Mouse (Mus musculus) midbrain, embryonic 16.5 days (tissue): ENCODE results near the gene Syt12. TPM values are rescaled to one million over a fixed set of nuclear protein-coding genes. Genes with fewer than 3 reads are reported as not detected.

Experiments used
- ATAC-seq: fragments of 200-750 bp; cut with Nextera tagmentation; 2 replicates; pipeline ENCODE4 v1.8.0; 2017; ENCODE audit warnings: moderate TSS enrichment
- H3K27ac ChIP-seq: fragments of 300-500 bp; sonication (generic); 2 replicates; pipeline ENCODE4 v1.5.1; 2014; ENCODE audit warnings: mild to moderate bottlenecking, low read length, mixed read lengths
- H3K27me3 ChIP-seq: fragments of 300-500 bp; sonication (generic); 2 replicates; pipeline ENCODE4 v1.6.1; 2014; ENCODE audit warnings: low read depth, low read length, mixed read lengths; ENCODE audit not compliant: control insufficient read depth, insufficient read depth
- H3K36me3 ChIP-seq: fragments of 300-500 bp; sonication (generic); 2 replicates; pipeline ENCODE4 v1.6.1; 2014; ENCODE audit warnings: mild to moderate bottlenecking, low read length, moderate library complexity, mixed read lengths; ENCODE audit not compliant: control insufficient read depth, insufficient read depth
- H3K4me1 ChIP-seq: fragments of 300-500 bp; sonication (generic); 2 replicates; pipeline ENCODE4 v1.6.1; 2014; ENCODE audit warnings: mild to moderate bottlenecking, low read length, mixed read lengths; ENCODE audit not compliant: control insufficient read depth, insufficient read depth
- H3K4me2 ChIP-seq: fragments of 300-500 bp; sonication (generic); 2 replicates; pipeline ENCODE4 v1.6.1; 2014; ENCODE audit warnings: mild to moderate bottlenecking, low read length, mixed read lengths
- H3K4me3 ChIP-seq: fragments of 300-500 bp; sonication (generic); 2 replicates; pipeline ENCODE4 v1.5.1; 2014; ENCODE audit warnings: low read depth, mild to moderate bottlenecking, low read length, moderate library complexity, mixed read lengths
- H3K9ac ChIP-seq: fragments of 300-500 bp; sonication (generic); 2 replicates; pipeline ENCODE4 v1.6.1; 2014; ENCODE audit warnings: low read depth, low read length, mixed read lengths
- H3K9me3 ChIP-seq: fragments of 300-500 bp; sonication (generic); replicated peaks from 2 replicates; pipeline ENCODE4 v1.6.1; 2014; ENCODE audit warnings: mild to moderate bottlenecking, low read length, mixed read lengths; ENCODE audit not compliant: control insufficient read depth, poor library complexity, severe bottlenecking
- WGBS: fragments of 180-500 bp; shearing (Covaris S2); extraction: QIAGEN DNeasy Blood & Tissue Kit; methylation state at CpG from one replicate; pipeline ENCODE4 v1.1.7; 2014; 5-methylcytosine and 5-hydroxymethylcytosine counted together
- polyA plus RNA-seq: library from polyadenylated mRNA; unstranded; fragments of >200 nt; fragmentation: Nextera tagmentation; extraction: Ambion mirVana; gene quantifications from 2 replicates; pipeline ENCODE4 v1.2.1, GENCODE M21; 2015

The Syt12 gene
- polyA plus RNA-seq, 1 experiment from 2014 or later: 5.2 TPM

DNA sequence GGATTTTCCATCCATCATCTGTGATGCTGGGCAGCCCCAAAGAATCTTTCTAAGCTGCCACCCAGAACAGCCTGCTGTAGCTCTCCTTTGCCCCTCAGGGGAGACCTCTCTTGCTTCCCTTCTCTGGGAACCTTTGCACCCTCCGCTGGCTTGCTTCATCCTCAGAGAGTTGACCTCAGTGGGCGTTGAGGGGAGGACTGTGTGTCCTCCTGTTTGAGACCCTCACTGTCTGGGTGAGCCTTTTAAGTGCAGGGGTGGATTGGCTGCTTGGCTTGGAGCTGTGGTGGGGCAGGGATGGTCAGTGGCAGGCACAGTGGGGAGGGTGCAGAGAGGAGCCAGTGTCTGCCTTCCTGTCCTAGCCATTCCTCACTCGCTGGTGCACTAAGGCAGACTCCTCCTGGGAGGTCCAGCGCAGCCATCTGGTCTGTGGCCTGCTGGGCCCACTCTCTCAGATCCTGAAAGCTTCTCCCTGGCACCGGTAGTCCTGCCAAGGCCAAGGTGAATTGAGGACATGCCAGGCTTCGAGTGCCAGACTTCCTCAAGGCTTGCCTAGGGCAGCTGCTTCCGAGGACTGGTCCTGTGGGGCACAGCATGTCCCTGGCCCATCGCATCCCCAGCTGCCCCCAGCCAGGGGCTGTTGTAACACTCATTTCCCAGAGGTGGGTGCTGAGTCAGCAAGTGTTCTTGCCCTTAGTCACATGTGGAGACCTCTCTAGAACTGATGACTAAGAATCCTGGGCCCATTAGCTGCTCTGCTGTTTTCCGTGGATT, 15.5 kb upstream of the Syt12 start:
- H3K4me1 ChIP-seq: peaks cover 2% of the 10 kb centered on the region
- H3K36me3 ChIP-seq: no peaks in the 10 kb centered on the region
- no peak overlapping the region for H3K9ac ChIP-seq
- no peak overlapping the region for H3K4me2 ChIP-seq
- no peaks in the 10 kb centered on the region for H3K27me3 ChIP-seq
- no peak overlapping the region for H3K4me3 ChIP-seq
- H3K27ac ChIP-seq: no peak overlapping the region
- 58% methylated on average over 9 of the region's 9 CpGs for WGBS
- ATAC-seq: no peak
- H3K9me3 ChIP-seq: no peaks in the 10 kb centered on the region

DNA sequence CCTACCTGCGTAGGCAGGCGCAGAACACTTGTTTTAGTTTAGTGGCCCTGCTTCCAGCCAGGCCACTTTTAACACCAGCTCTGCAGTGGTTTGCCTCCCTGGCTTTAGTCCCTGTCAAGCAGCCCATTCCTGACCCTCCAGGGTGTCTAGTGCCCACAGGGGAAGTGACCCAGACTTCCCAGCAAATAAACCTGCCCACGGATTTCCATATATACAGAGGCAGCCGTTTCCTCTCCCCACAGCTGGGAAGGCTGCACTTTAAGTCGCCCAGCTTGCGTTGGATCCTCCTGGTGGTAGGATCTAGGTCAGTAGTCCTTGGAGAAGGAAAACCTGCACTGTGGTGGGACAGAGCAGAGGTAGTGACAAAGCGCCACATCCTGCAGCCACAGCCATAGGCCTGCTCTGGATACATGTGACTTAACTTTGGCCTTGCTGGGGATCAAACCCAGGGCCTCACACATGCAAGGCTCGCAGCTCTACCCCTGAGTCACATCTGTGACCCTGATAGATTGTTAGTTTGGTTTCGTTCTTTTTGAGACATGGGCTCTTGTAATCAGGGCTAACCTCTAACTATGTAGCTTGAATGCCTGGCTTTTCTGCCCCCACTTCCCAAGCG, 13.9 kb upstream of the Syt12 start:
- Histone ChIP-seq H3K27me3 (no peaks in the 10 kb centered on the region), H3K4me2 (no peak overlapping the region), H3K36me3 (no peaks in the 10 kb centered on the region), H3K9ac (no peak overlapping the region), H3K9me3 (no peaks in the 10 kb centered on the region), H3K4me1 (no peaks in the 10 kb centered on the region), H3K4me3 (no peak overlapping the region), H3K27ac (no peak overlapping the region)
- no peak for ATAC-seq
- WGBS: 78% methylated on average over 10 of the region's 10 CpGs

DNA sequence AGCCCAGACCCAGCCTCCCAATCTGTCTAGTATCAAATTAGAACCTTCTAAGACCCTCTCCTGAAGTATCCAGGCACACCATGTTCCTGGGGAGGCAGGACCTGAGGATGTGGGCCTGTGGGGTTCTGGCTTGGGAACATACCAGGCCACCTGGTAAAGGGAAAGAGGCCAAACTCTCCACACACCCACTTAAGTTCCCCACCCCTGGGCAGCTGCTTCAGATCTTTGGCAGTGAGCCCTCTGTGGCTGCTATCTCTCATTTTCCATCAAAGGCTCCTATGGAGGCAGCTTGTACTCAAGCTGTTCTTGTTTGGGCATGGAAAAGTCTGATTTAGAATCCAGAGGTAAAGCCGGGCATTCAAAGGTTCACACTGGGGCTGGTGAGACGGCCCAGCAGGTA, 10.6 kb upstream of the Syt12 start:
- Histone ChIP-seq H3K9ac (no peak overlapping the region), H3K4me1 (no peaks in the 10 kb centered on the region), H3K9me3 (no peaks in the 10 kb centered on the region), H3K4me3 (no peak overlapping the region), H3K27ac (no peak overlapping the region), H3K4me2 (no peak overlapping the region), H3K36me3 (no peaks in the 10 kb centered on the region), H3K27me3 (no peaks in the 10 kb centered on the region)
- WGBS: 63% methylated on average over 2 of the region's 2 CpGs
- ATAC-seq: no peak

DNA sequence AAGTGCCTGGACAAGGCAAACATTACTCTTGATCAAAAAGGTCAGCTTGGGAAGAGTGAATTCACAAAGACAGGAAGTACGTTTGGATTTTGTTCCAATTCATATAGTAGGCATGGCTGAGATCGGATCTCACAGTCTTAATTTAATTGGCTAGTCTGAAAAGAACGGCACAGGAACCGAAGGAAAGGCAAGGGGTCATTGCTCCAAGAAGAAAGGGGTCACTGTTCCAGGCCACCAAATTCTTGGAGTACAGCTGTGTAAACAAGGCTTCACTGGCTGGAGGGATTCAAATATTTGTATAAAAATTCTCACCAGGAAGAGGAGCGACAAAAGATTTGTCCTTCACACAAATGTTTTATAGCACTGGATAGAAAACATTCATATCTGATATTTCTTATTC, 7.8 kb upstream of the Syt12 start:
- Histone ChIP-seq H3K36me3 (no peaks in the 10 kb centered on the region), H3K9me3 (no peaks in the 10 kb centered on the region), H3K9ac (no peak overlapping the region), H3K27me3 (no peaks in the 10 kb centered on the region), H3K4me1 (no peaks in the 10 kb centered on the region), H3K4me2 (no peak overlapping the region), H3K27ac (no peak overlapping the region), H3K4me3 (no peak overlapping the region)
- WGBS: 60% methylated on average over 5 of the region's 5 CpGs
- no peak for ATAC-seq

DNA sequence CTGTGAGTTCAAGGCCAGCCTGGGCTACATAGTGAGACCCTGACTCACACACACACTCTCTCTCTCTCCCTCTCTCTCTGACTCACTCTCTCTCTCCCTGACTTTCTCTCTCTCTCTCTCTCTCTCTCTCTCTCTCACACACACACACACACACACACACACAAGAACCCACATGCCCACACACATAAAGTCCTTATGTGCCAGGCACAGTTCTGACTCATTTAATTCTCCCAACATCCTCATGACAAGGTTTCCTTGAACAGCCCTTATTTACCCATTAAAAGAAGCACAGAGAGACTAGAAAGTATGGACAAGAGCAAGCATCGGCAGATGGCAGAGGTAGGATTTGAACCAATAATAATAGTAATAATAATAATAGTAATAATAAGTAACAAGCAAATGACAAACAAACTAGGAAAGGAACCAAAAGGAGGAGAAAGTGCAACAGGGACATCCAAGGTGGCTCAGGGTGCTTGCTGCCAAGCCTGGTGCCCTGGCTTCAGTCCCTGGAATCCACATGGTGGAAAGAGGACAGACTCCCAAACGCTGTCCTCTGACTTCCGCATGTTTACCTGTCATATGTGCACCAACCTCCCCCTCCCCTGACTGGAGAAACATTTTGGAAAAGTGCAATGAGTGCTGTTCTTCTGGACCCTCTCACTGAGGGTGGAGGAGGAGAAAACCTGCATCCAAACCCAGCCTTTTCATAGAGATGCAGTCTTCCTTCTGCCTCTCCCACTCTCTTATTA, 5.0 kb upstream of the Syt12 start:
- Histone ChIP-seq H3K9me3 (no peaks in the 10 kb centered on the region), H3K9ac (no peak overlapping the region), H3K4me2 (no peak overlapping the region), H3K27ac (no peak overlapping the region), H3K4me1 (0 out of 2 replicates have a peak, but pooled peaks cover 1% of the 10 kb centered on the region), H3K27me3 (no peaks in the 10 kb centered on the region; the same call in 1 of the 2 replicates), H3K36me3 (no peaks in the 10 kb centered on the region), H3K4me3 (no peak overlapping the region)
- no peak for ATAC-seq
- WGBS: 93% methylated on average over 3 of the region's 3 CpGs

DNA sequence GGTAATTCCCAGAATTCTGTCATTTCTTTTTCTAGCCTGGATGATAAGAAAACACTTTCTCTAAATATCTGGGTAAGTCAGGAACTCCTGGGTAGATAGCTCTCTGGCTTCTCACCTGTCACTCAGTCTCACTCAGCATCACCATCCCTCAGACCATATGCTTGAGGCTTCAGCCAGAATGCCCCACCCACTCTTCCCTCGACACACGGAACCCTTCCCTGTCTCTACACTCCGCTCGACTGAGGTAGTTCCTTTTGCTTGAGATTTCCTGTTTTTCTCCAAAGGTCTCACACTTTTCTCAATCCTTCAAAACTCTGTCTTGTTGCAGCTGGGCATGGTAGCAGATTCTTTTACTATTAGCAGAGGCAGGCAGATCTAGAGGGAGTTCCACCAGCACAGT, 4.1 kb upstream of the Syt12 start:
- H3K4me3 ChIP-seq: no peak overlapping the region
- no peak overlapping the region for H3K27ac ChIP-seq
- no peak for ATAC-seq
- H3K27me3 ChIP-seq: no peaks in the 10 kb centered on the region; the same call in 1 of the 2 replicates
- no peaks in the 10 kb centered on the region for H3K36me3 ChIP-seq
- H3K9ac ChIP-seq: no peak overlapping the region
- peaks cover 4% of the 10 kb centered on the region; the same call in 1 of the 2 replicates for H3K4me1 ChIP-seq
- H3K9me3 ChIP-seq: no peaks in the 10 kb centered on the region
- 68% methylated on average over 4 of the region's 4 CpGs for WGBS
- H3K4me2 ChIP-seq: no peak overlapping the region

DNA sequence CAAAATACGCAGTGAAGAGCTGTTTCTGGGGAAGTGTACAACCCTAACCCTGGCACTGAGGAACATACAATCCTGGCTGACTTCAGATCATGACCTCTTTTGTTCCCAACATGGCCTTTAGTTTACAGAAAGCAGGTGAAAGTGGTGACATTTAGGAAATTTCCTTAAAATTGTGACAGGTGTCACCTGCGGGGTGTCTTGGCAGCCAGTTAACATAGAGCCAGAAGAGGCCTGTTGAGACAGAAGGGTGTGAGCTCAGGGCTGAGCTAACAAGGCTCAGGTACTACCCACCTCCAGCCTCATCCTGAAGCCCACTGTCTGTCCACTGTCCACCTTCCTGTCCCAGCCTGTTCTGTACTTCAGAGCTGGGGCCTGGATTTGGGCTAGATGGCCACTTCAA, 2.8 kb upstream of the Syt12 start:
- Histone ChIP-seq H3K9me3 (no peaks in the 10 kb centered on the region), H3K9ac (no peak overlapping the region), H3K4me2 (no peak overlapping the region), H3K4me3 (no peak overlapping the region), H3K4me1 (peaks cover 4% of the 10 kb centered on the region; the same call in 1 of the 2 replicates), H3K27me3 (peaks cover 7% of the 10 kb centered on the region), H3K36me3 (no peaks in the 10 kb centered on the region), H3K27ac (no peak overlapping the region)
- WGBS: 81% methylated on average over 2 of the region's 2 CpGs
- no peak for ATAC-seq

DNA sequence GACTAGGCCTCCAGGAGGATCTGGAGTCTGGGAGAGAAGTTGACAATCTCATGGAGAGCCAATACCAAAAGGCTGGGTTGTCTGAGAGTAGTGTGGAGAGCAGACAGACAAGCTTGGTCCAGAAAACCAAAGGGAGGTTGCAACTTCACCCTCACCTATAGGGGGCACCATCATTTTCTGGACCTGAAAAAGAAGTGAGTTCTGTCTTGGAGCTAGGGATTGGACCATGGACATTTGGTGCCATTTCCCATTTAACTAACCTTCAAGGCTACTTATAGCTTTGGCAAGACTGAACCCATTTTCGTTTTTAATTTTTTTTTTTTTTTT, 906 bp upstream of the Syt12 start:
- peaks cover 4% of the 10 kb centered on the region; the same call in 1 of the 2 replicates for H3K4me1 ChIP-seq
- H3K4me3 ChIP-seq: no peak overlapping the region
- no peak overlapping the region for H3K4me2 ChIP-seq
- no peaks in the 10 kb centered on the region for H3K9me3 ChIP-seq
- H3K9ac ChIP-seq: no peak overlapping the region
- H3K27ac ChIP-seq: no peak overlapping the region
- H3K27me3 ChIP-seq: peaks cover 7% of the 10 kb centered on the region
- 33% methylated on average over 1 of the region's 1 CpGs for WGBS
- no peak for ATAC-seq
- H3K36me3 ChIP-seq: no peaks in the 10 kb centered on the region
